Mouse (Mus musculus): ENCODE results near the gene Ap2a1. TPM values are rescaled to one million over a fixed set of nuclear protein-coding genes. Genes with fewer than 3 reads are reported as not detected.

The Ap2a1 gene
- polyA plus RNA-seq, 1 experiment, result 60.3 TPM

DNA sequence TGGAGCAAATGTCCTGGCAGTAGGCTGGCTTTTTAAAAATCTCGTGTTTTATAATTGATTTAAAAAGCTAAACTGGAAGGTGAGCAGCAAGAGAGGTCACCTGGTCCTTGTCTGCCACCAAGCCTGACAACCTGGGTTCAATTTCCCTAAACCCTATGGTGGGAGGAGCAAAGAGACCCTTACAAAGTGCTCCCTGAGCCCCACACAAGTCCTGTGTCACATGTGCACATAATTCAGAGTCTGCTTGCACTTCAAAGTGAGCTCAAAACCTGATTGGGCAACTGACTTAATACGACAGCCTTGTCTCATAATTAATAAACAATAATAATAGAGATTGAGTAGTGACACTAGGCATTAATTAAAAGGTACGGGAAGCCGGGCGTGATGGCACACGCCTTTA lies 58.7 kb downstream of the Ap2a1 start:
- Histone ChIP-seq H3K4me1 (ENCODE audit: control insufficient read depth, insufficient read depth, low read length) (peaks cover 5% of the 10 kb centered on the region), H3K4me3 (replicated peaks; ENCODE audit: control insufficient read depth, low read depth, low read length) (no peak overlapping the region), H3K27ac (ENCODE audit: control insufficient read depth, insufficient read depth, low read depth, low read length, poor library complexity) (no peak overlapping the region)
- TF ChIP-seq CTCF (IDR thresholded peaks at IDR 0.05; ENCODE audit: control insufficient read depth, insufficient read depth, low read length), result no peak
- no peak for TF ChIP-seq POLR2A (IDR thresholded peaks at IDR 0.05; ENCODE audit: borderline replicate concordance, control insufficient read depth, low read depth, low read length)
- 85% methylated on average over 6 of the region's 6 CpGs for WGBS

GRCm38 (mm10) chr7:44869697-44870528 lies 59.4 kb downstream of the Ap2a1 start, which contains the start of gene Ptov1:
TSS of gene Ptov1 (minus strand) at chr7:44869788.
- no peak for TF ChIP-seq POLR2A (IDR thresholded peaks at IDR 0.05; ENCODE audit: borderline replicate concordance, control insufficient read depth, low read depth, low read length)
- TF ChIP-seq CTCF (IDR thresholded peaks at IDR 0.05; ENCODE audit: control insufficient read depth, insufficient read depth, low read length), result no peak
- Histone ChIP-seq H3K4me3 (replicated peaks; ENCODE audit: control insufficient read depth, low read depth, low read length) (peak within 1 kb of the TSS; percentile 58), H3K4me1 (ENCODE audit: control insufficient read depth, insufficient read depth, low read length) (peaks cover 5% of the 10 kb centered on the region), H3K27ac (ENCODE audit: control insufficient read depth, insufficient read depth, low read depth, low read length, poor library complexity) (peak within 1 kb of the TSS; percentile 55)
- WGBS, result 6% methylated on average over 29 of the region's 29 CpGs

DNA sequence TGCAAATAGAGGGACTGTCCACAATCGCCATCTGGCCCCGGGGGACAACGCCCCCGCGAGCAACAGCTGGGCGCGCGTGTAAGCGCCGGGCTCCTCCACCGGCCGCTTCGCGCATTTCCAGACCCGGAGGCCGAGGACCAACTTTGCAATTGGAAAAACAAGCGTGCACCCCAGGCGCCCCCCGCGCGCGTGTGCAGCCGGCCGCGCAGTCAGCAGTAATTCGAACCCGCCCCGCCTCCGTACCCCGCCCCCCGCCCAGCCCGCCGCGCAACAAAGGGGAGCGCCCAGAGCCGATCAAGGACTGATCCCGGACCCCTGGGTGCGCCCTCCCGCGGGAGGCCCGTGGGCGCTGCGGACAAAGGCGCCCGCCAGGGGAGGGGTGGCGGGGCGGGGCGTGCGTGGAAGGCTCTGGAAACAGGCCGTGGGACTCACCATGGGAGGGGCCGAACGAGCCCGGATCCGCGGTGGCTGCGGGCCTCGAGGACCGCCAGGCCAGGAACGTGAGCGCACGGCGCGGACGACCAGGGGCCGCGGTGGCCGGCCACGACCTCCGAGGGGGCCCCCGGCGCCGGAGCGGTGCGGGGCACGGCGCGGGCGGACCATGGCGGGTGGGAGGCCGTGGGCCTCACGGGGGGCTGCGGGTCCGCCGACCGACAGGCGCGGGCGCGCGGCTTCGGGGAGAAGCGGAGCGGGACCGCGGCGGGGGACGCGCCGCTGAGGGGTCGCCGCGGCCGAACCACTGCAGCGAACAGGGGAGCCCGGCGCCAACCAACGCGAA lies 60.2 kb downstream of the Ap2a1 start:
- WGBS, result under 1% methylated on average over 102 of the region's 108 CpGs
- Histone ChIP-seq H3K4me1 (ENCODE audit: control insufficient read depth, insufficient read depth, low read length) (peaks cover 5% of the 10 kb centered on the region), H3K4me3 (replicated peaks; ENCODE audit: control insufficient read depth, low read depth, low read length) (peak overlapping the region; percentile 58), H3K27ac (ENCODE audit: control insufficient read depth, insufficient read depth, low read depth, low read length, poor library complexity) (peak overlapping the region; percentile 55)
- TF ChIP-seq CTCF (IDR thresholded peaks at IDR 0.05; ENCODE audit: control insufficient read depth, insufficient read depth, low read length), result no peak
- no peak for TF ChIP-seq POLR2A (IDR thresholded peaks at IDR 0.05; ENCODE audit: borderline replicate concordance, control insufficient read depth, low read depth, low read length)

GRCm38 (mm10) chr7:44868465-44868864 lies 60.8 kb downstream of the Ap2a1 start:
- H3K4me1 ChIP-seq (ENCODE audit: control insufficient read depth, insufficient read depth, low read length), result peaks cover 5% of the 10 kb centered on the region

GRCm38 (mm10) chr7:44867802-44868201 lies 61.5 kb downstream of the Ap2a1 start:
- no peak overlapping the region for H3K4me3 ChIP-seq (replicated peaks; ENCODE audit: control insufficient read depth, low read depth, low read length)
- no peak overlapping the region for H3K27ac ChIP-seq (ENCODE audit: control insufficient read depth, insufficient read depth, low read depth, low read length, poor library complexity)
- H3K4me1 ChIP-seq (ENCODE audit: control insufficient read depth, insufficient read depth, low read length), result peaks cover 5% of the 10 kb centered on the region
- 74% methylated on average over 9 of the region's 9 CpGs for WGBS
- TF ChIP-seq POLR2A (IDR thresholded peaks at IDR 0.05; ENCODE audit: borderline replicate concordance, control insufficient read depth, low read depth, low read length) (no peak), CTCF (IDR thresholded peaks at IDR 0.05; ENCODE audit: control insufficient read depth, insufficient read depth, low read length) (no peak)

More at GRCm38 (mm10) chr7:44868465-44868864, 60.8 kb downstream of the Ap2a1 start:
- no peak for TF ChIP-seq POLR2A (IDR thresholded peaks at IDR 0.05; ENCODE audit: borderline replicate concordance, control insufficient read depth, low read depth, low read length)
- no peak for TF ChIP-seq CTCF (IDR thresholded peaks at IDR 0.05; ENCODE audit: control insufficient read depth, insufficient read depth, low read length)
- 13% methylated on average over 16 of the region's 16 CpGs for WGBS
- Histone ChIP-seq H3K27ac (ENCODE audit: control insufficient read depth, insufficient read depth, low read depth, low read length, poor library complexity) (no peak overlapping the region), H3K4me3 (replicated peaks; ENCODE audit: control insufficient read depth, low read depth, low read length) (peak overlapping the region; percentile 15)

- TF ChIP-seq CTCF (IDR thresholded peaks at IDR 0.05; ENCODE audit: control insufficient read depth, insufficient read depth, low read length), result no peak
- TF ChIP-seq POLR2A (IDR thresholded peaks at IDR 0.05; ENCODE audit: borderline replicate concordance, control insufficient read depth, low read depth, low read length), result no peak
- Histone ChIP-seq H3K27ac (ENCODE audit: control insufficient read depth, insufficient read depth, low read depth, low read length, poor library complexity) (no peak overlapping the region), H3K4me3 (replicated peaks; ENCODE audit: control insufficient read depth, low read depth, low read length) (no peak overlapping the region), H3K4me1 (ENCODE audit: control insufficient read depth, insufficient read depth, low read length) (peaks cover 5% of the 10 kb centered on the region)
- 86% methylated on average over 19 of the region's 19 CpGs for WGBS
Observed at GRCm38 (mm10) chr7:44867010-44867702, 62.1 kb downstream of the Ap2a1 start.

DNA sequence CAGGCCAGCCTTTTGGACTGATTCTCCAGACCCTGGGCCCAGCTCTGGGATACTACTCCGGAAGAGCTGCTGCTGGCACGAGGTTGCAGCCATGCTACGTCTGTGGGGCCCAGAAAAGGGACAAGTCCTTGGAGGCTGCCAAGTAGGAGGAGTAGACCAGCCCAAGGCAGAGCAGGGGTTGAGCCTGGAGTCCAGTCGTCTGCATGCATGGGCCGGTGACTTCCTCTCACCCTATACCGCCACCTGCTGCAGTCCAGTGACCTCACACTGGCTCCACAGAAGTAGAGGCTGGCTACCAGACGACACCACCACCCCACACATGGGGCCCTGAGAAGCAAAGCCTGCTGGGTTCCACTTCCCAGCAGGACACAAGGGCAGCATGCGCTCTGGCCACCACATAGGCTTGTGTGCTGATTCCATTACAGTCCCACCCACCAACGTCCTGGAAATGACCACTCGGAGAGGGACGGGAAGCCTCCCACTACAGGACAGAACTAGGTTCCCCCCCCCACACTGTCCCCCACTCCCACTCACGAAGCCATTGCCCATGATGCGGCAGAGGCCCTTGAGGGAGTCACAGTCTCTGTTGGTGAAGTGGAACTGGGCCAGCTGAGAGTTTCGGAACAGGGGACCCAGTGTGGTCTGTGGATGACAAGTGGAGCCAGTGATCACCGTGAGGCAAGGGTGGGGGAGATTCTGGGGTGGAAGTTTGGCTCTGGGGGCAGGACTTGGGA lies 62.9 kb downstream of the Ap2a1 start:
- H3K27ac ChIP-seq (ENCODE audit: control insufficient read depth, insufficient read depth, low read depth, low read length, poor library complexity), result peak overlapping the region; percentile 52
- WGBS, result 37% methylated on average over 15 of the region's 15 CpGs
- H3K4me3 ChIP-seq (replicated peaks; ENCODE audit: control insufficient read depth, low read depth, low read length), result no peak overlapping the region
- peak; percentile 58 for TF ChIP-seq CTCF (IDR thresholded peaks at IDR 0.05; ENCODE audit: control insufficient read depth, insufficient read depth, low read length)
- TF ChIP-seq POLR2A (IDR thresholded peaks at IDR 0.05; ENCODE audit: borderline replicate concordance, control insufficient read depth, low read depth, low read length), result no peak
- H3K4me1 ChIP-seq (ENCODE audit: control insufficient read depth, insufficient read depth, low read length), result peaks cover 5% of the 10 kb centered on the region

Measured in bone marrow, adult 2 months (tissue).